Mouse (Mus musculus) testis, adult 2 months (tissue): ENCODE measurements around the gene Lsm6. TPM values are rescaled to one million over a fixed set of nuclear protein-coding genes. Genes with fewer than 3 reads are reported as not detected.

Experiments
- H3K27ac ChIP-seq: fragments of 200-500 bp; 2 replicates; pipeline ENCODE4 v1.5.1; 2012; ENCODE audit warnings: low read depth, low read length; ENCODE audit not compliant: control insufficient read depth, insufficient read depth
- H3K27me3 ChIP-seq: fragments of 200-500 bp; 2 replicates; pipeline ENCODE4 v1.6.1; 2012; ENCODE audit warnings: mild to moderate bottlenecking, low read length, moderate library complexity; ENCODE audit not compliant: control insufficient read depth, insufficient read depth
- H3K36me3 ChIP-seq: fragments of 200-500 bp; 2 replicates; pipeline ENCODE4 v1.6.1; 2012; ENCODE audit warnings: mild to moderate bottlenecking, low read length; ENCODE audit not compliant: control insufficient read depth, insufficient read depth
- H3K4me1 ChIP-seq: fragments of 200-500 bp; 2 replicates; pipeline ENCODE4 v1.6.1; 2012; ENCODE audit warnings: low read length; ENCODE audit not compliant: control insufficient read depth, insufficient read depth
- H3K4me3 ChIP-seq: fragments of 200-500 bp; 2 replicates; pipeline ENCODE4 v1.5.1; 2012; ENCODE audit warnings: low read depth, mild to moderate bottlenecking, low read length, moderate library complexity, mixed read lengths; ENCODE audit not compliant: control insufficient read depth
- CTCF ChIP-seq: fragments of 200-500 bp; IDR thresholded peaks from 2 replicates; pipeline ENCODE4 v1.5.1; 2012; ENCODE audit warnings: low read depth, mild to moderate bottlenecking, inconsistent platforms, low read length, moderate library complexity; ENCODE audit not compliant: control insufficient read depth, insufficient read depth, insufficient replicate concordance
- POLR2A ChIP-seq: fragments of 200-500 bp; IDR thresholded peaks from 2 replicates; pipeline ENCODE4 v1.6.1; 2012; ENCODE audit warnings: low read depth, mild to moderate bottlenecking, inconsistent platforms, low read length, moderate library complexity; ENCODE audit not compliant: control insufficient read depth
- polyA plus RNA-seq: library from polyadenylated mRNA; depleted of rRNA; stranded (reverse); fragments of >200 nt; gene quantifications from 2 replicates; pipeline ENCODE4 v1.2.3, GENCODE M21; 2012

Lsm6 gene
- polyA plus RNA-seq, 1 experiment, result 8.4 TPM

DNA sequence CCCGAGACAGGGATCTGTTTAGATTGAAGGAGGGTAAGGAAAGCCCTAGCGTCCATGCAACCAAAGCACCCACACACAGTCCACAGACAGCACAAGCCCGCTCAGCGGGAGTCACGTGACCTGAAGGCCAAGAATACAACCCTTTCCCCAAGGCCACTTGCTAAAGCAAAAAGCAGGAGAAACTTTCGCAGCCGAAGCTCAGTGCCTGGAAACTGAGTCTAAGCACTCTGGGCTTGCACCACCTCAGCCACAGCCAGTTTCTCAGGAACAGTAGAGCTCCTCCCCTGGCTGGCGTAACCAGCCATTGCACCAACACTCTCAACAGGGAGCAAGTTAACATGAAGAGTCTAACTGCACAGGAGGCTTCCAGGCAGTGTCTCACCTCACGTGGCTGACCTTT is 13.7 kb downstream of the Lsm6 start:
- H3K4me3 ChIP-seq, result no peak overlapping the region
- peaks cover 3% of the 10 kb centered on the region for H3K36me3 ChIP-seq
- no peak for TF ChIP-seq POLR2A
- TF ChIP-seq CTCF, result no peak

DNA sequence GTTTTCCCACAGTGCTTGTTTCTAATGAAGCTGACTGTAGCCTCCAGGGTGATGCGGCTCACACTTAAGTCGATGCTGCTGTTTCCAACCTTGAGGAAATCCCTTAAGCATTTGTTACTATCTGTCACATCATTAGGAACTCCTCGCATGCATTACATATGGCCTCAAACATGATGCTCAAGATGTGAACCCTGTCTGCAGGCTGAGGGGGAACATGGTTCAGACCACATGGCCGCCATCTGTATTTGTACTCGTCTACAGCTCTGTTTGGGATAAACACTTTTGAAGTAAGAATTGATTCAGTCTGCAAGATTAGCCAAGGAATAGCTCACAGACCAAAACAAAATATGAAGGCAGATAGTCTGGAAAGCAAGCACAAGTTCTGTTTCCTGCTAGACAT is 14.9 kb downstream of the Lsm6 start:
- Histone ChIP-seq H3K4me3 (no peak overlapping the region), H3K27ac (no peak overlapping the region), H3K27me3 (no peaks in the 10 kb centered on the region), H3K4me1 (no peaks in the 10 kb centered on the region), H3K36me3 (peaks cover 2% of the 10 kb centered on the region; the same call in 1 of the 2 replicates)
- TF ChIP-seq CTCF (no peak), POLR2A (no peak)

More for the DNA sequence above, 13.7 kb downstream of the Lsm6 start:
- H3K4me1 ChIP-seq, result no peaks in the 10 kb centered on the region
- no peaks in the 10 kb centered on the region for H3K27me3 ChIP-seq
- H3K27ac ChIP-seq, result no peak overlapping the region

DNA sequence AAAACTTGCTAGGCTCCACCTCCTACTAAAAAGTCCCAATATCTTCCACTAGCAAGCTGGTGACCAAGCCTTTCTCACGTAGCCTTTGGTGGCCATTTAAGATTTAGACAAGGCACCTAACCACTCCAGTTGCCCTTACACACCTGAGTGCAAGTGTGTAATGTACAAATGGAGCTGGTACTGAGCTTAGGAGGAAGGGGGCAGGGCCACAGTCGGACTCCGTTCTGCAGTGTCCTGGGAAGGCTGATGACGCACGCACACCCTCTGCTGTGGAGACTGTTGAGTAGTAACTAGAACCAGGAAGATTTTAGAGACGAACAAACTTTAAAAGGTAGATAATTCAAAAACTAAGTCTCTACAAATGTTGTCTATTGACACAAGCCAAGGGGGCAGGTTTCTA is 19.7 kb downstream of the Lsm6 start:
- H3K4me1 ChIP-seq, result no peaks in the 10 kb centered on the region
- H3K27me3 ChIP-seq, result no peaks in the 10 kb centered on the region
- no peak overlapping the region for H3K4me3 ChIP-seq
- H3K27ac ChIP-seq, result no peak overlapping the region
- no peak for TF ChIP-seq CTCF
- H3K36me3 ChIP-seq, result peaks cover 2% of the 10 kb centered on the region; the same call in 1 of the 2 replicates

DNA sequence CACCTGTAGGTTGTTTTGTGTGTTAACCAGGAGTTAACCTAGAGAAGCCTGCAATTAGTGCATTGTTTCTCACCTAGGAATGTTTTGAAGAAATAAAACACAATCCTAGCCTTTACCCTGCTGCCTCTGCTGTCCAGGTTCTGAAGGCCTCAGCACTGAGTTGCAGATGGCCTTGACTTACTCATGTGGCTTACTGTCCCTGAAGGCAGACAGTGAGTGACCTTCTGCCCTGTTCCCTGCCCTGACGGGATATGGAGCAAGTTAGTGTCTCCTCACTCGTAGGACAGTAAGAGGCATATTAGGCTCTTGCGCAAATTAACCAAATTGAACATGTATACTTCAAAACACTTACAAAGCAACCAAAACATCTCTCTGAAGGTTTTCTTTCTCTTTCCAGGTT is 22.3 kb downstream of the Lsm6 start:
- Histone ChIP-seq H3K4me3 (no peak overlapping the region), H3K27ac (no peak overlapping the region), H3K36me3 (no peaks in the 10 kb centered on the region), H3K4me1 (no peaks in the 10 kb centered on the region), H3K27me3 (no peaks in the 10 kb centered on the region)
- TF ChIP-seq CTCF (no peak), POLR2A (no peak)

DNA sequence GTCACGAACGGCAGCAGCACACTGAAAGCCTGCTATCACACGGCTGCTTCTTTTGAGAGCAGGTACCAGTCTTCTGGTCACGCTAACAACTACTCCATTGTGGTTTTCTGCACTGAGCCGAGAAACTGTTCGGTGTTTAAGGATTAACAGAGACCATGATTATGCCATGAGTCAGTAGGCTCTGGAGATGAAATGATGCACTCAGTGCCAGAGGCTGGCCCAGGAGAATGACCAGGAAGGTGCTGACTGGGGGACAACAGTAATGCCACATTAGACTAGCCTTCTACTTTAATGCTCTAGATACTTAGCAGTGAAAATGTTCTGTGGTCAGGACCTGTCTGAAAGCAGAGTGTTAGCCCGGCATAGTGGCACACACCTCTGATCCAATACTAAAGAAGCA is 23.0 kb downstream of the Lsm6 start:
- Histone ChIP-seq H3K27me3 (no peaks in the 10 kb centered on the region), H3K36me3 (no peaks in the 10 kb centered on the region), H3K4me1 (no peaks in the 10 kb centered on the region), H3K27ac (no peak overlapping the region), H3K4me3 (no peak overlapping the region)
- no peak for TF ChIP-seq CTCF
- TF ChIP-seq POLR2A, result no peak

DNA sequence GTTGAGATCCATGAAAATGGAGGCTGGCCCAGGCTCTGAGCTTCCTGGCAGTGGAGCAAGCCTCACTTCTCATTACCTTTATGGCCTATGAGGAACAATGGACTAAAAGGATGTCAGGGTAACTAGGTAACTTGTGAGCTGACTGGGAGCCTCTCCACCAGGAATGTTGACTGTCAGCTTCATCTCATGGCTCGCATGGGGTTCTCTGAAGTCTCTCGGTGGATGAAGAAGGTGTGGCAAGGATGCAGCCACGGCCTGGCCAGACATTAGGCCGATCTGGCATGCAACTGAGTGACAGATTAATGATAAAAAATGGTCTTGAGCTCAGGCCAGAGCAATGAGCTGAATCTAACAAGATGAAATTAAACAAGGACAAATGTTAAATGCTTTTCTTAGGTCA is 27.7 kb downstream of the Lsm6 start:
- TF ChIP-seq POLR2A (no peak), CTCF (no peak)

DNA sequence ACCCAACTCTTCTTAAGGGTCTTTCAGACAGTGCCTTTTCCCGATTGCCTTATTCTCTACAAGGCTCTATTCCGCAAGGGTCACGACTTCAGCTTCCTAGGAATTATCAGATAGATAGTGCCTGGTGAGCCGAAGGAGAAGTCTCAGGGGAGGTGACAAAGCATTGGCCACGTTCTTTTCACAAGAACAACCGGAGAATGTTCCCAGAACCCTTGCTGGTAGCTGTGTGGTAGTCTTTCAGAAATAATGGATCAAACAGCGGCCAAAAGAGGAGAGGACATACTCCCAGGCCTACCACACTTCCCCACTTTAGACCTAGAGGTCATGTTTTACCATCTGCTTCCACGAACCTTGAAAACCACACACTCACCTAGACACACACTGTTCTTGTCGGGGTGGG is 44.1 kb downstream of the Lsm6 start:
- no peaks in the 10 kb centered on the region for H3K4me1 ChIP-seq
- no peak overlapping the region for H3K27ac ChIP-seq
- H3K36me3 ChIP-seq, result no peaks in the 10 kb centered on the region
- TF ChIP-seq CTCF, result no peak
- TF ChIP-seq POLR2A, result no peak
- no peak overlapping the region for H3K4me3 ChIP-seq
- no peaks in the 10 kb centered on the region for H3K27me3 ChIP-seq

More for the DNA sequence above, 27.7 kb downstream of the Lsm6 start:
- H3K4me1 ChIP-seq, result no peaks in the 10 kb centered on the region
- no peaks in the 10 kb centered on the region for H3K27me3 ChIP-seq
- no peak overlapping the region for H3K4me3 ChIP-seq
- H3K27ac ChIP-seq, result no peak overlapping the region
- no peaks in the 10 kb centered on the region for H3K36me3 ChIP-seq

DNA sequence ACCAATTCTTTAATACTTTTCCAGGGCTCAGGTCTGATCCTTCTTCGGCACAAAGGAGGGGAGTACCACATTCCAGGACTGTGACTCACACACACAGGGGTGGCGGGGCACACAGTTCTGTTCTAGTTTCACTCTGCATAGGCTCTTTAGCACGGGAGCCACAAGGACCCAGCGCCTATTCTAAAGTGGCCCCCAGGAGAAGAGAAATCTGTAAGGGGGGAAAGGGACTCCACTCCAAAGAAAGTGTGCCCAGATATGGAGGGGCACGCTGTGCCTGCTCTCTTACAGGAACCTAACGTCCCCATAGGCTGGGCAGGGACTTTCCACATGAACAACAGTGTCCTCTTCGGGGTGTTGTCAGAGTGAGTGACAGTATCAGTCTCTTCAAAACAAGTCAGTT is 49.7 kb downstream of the Lsm6 start:
- no peaks in the 10 kb centered on the region for H3K4me1 ChIP-seq
- H3K27ac ChIP-seq, result no peak overlapping the region
- no peaks in the 10 kb centered on the region for H3K27me3 ChIP-seq
- H3K4me3 ChIP-seq, result no peak overlapping the region
- TF ChIP-seq CTCF (no peak), POLR2A (no peak)
- H3K36me3 ChIP-seq, result no peaks in the 10 kb centered on the region
